Mouse (Mus musculus) embryonic facial prominence, embryonic 10.5 days (tissue): ENCODE data around the gene Syt13. TPM values are rescaled to one million over a fixed set of nuclear protein-coding genes. Genes with fewer than 3 reads are reported as not detected.

Source experiments
- DNase-seq: peaks from one replicate; pipeline ENCODE4 v3.0.0-alpha.2; 2017; ENCODE audit warnings: low spot score
- H3K27ac ChIP-seq: fragments of 300-500 bp; sonication (generic); replicated peaks from 2 replicates; pipeline ENCODE4 v1.5.1; 2016; ENCODE audit warnings: mild to moderate bottlenecking
- H3K27me3 ChIP-seq: fragments of 300-500 bp; sonication (generic); replicated peaks from 2 replicates; pipeline ENCODE4 v1.6.1; 2016; ENCODE audit warnings: low read depth, mild to moderate bottlenecking; ENCODE audit not compliant: poor library complexity, severe bottlenecking
- H3K36me3 ChIP-seq: fragments of 300-500 bp; sonication (generic); replicated peaks from 2 replicates; pipeline ENCODE4 v1.6.1; 2016; ENCODE audit warnings: mild to moderate bottlenecking, moderate library complexity
- H3K4me1 ChIP-seq: fragments of 300-500 bp; sonication (generic); 2 replicates; pipeline ENCODE4 v1.6.1; 2016
- H3K4me3 ChIP-seq: fragments of 300-500 bp; sonication (generic); 2 replicates; pipeline ENCODE4 v1.5.1; 2016; ENCODE audit warnings: mild to moderate bottlenecking, moderate library complexity
- H3K9me3 ChIP-seq: fragments of 300-500 bp; sonication (generic); 2 replicates; pipeline ENCODE4 v1.6.1; 2016; ENCODE audit warnings: mild to moderate bottlenecking
- WGBS: fragments of 180-500 bp; shearing (Covaris S2); methylation state at CpG from one replicate; pipeline ENCODE4 v1.1.7; 2016; 5-methylcytosine and 5-hydroxymethylcytosine counted together
- polyA plus RNA-seq: library from polyadenylated mRNA; unstranded; fragments of >200 nt; fragmentation: Nextera tagmentation; extraction: Ambion mirVana; gene quantifications from 2 replicates; pipeline ENCODE4 v1.2.1, GENCODE M21; 2016

The Syt13 gene
- polyA plus RNA-seq, 1 experiment from 2014 or later = 10.2 TPM

GRCm38 (mm10) chr2:92903650-92904049 lies 11.2 kb upstream of the Syt13 start:
- no peaks in the 10 kb centered on the region for H3K36me3 ChIP-seq
- WGBS = 79% methylated on average over 13 of the region's 13 CpGs
- no peak overlapping the region for H3K27ac ChIP-seq
- no peak overlapping the region for H3K4me3 ChIP-seq
- no peaks in the 10 kb centered on the region for H3K4me1 ChIP-seq
- no peak for DNase-seq
- no peaks in the 10 kb centered on the region for H3K9me3 ChIP-seq
- H3K27me3 ChIP-seq = peaks cover 23% of the 10 kb centered on the region

- peak; percentile 48 for DNase-seq
- Histone ChIP-seq H3K4me1 (no peaks in the 10 kb centered on the region), H3K27me3 (peaks cover 23% of the 10 kb centered on the region), H3K9me3 (no peaks in the 10 kb centered on the region), H3K27ac (no peak overlapping the region), H3K36me3 (no peaks in the 10 kb centered on the region), H3K4me3 (no peak overlapping the region)
- WGBS = 30% methylated on average over 8 of the region's 8 CpGs
Measured at GRCm38 (mm10) chr2:92904307-92904859, 10.5 kb upstream of the Syt13 start.

- Histone ChIP-seq H3K36me3 (no peaks in the 10 kb centered on the region), H3K4me1 (peaks cover 24% of the 10 kb centered on the region), H3K4me3 (no peak overlapping the region), H3K27me3 (peaks cover 42% of the 10 kb centered on the region), H3K9me3 (no peaks in the 10 kb centered on the region), H3K27ac (no peak overlapping the region)
- 62% methylated on average over 4 of the region's 4 CpGs for whole genome bisulfite sequencing
- no peak for DNase-seq
Measured at GRCm38 (mm10) chr2:92910371-92910770, 4.5 kb upstream of the Syt13 start.

GRCm38 (mm10) chr2:92912312-92912711 lies 2.6 kb upstream of the Syt13 start:
- peaks cover 54% of the 10 kb centered on the region for H3K27me3 ChIP-seq
- no peaks in the 10 kb centered on the region for H3K9me3 ChIP-seq
- no peak overlapping the region for H3K27ac ChIP-seq
- DNase-seq = no peak
- no peak overlapping the region for H3K4me3 ChIP-seq
- H3K36me3 ChIP-seq = no peaks in the 10 kb centered on the region
- peaks cover 35% of the 10 kb centered on the region for H3K4me1 ChIP-seq

- WGBS = 13% methylated on average over 9 of the region's 9 CpGs
Measured at GRCm38 (mm10) chr2:92913295-92913694, 1.6 kb upstream of the Syt13 start.

GRCm38 (mm10) chr2:92915659-92916631 lies 1.0 kb downstream of the Syt13 start:
- no peaks in the 10 kb centered on the region for H3K9me3 ChIP-seq
- H3K4me3 ChIP-seq = peak overlapping the region; percentile 60
- H3K27me3 ChIP-seq = peaks cover 65% of the 10 kb centered on the region
- H3K4me1 ChIP-seq = peaks cover 39% of the 10 kb centered on the region
- no peak for DNase-seq
- WGBS = 12% methylated on average over 10 of the region's 10 CpGs
- H3K36me3 ChIP-seq = no peaks in the 10 kb centered on the region
- no peak overlapping the region; the same call in 1 of the 2 replicates for H3K27ac ChIP-seq

More at GRCm38 (mm10) chr2:92913295-92913694, 1.6 kb upstream of the Syt13 start:
- Histone ChIP-seq H3K27me3 (peaks cover 64% of the 10 kb centered on the region), H3K4me1 (peaks cover 39% of the 10 kb centered on the region), H3K36me3 (no peaks in the 10 kb centered on the region), H3K4me3 (no peak overlapping the region), H3K9me3 (no peaks in the 10 kb centered on the region), H3K27ac (no peak overlapping the region; the same call in 1 of the 2 replicates)
- DNase-seq = no peak

GRCm38 (mm10) chr2:92917405-92918142 lies 2.7 kb downstream of the Syt13 start:
- Histone ChIP-seq H3K27ac (no peak overlapping the region), H3K36me3 (no peaks in the 10 kb centered on the region), H3K4me3 (no peak overlapping the region), H3K27me3 (peaks cover 59% of the 10 kb centered on the region), H3K9me3 (no peaks in the 10 kb centered on the region), H3K4me1 (peaks cover 39% of the 10 kb centered on the region)
- WGBS = 54% methylated on average over 7 of the region's 7 CpGs
- no peak for DNase-seq

GRCm38 (mm10) chr2:92920709-92921108 lies 5.8 kb downstream of the Syt13 start:
- H3K4me1 ChIP-seq = peaks cover 15% of the 10 kb centered on the region
- no peak for DNase-seq
- H3K27ac ChIP-seq = no peak overlapping the region
- H3K9me3 ChIP-seq = no peaks in the 10 kb centered on the region
- no peak overlapping the region for H3K4me3 ChIP-seq
- 89% methylated on average over 4 of the region's 4 CpGs for WGBS
- H3K27me3 ChIP-seq = peaks cover 27% of the 10 kb centered on the region
- no peaks in the 10 kb centered on the region for H3K36me3 ChIP-seq

- peaks cover 6% of the 10 kb centered on the region; the same call in 1 of the 2 replicates for H3K4me1 ChIP-seq
- WGBS = 73% methylated on average over 6 of the region's 6 CpGs
- no peak overlapping the region for H3K27ac ChIP-seq
- no peaks in the 10 kb centered on the region for H3K36me3 ChIP-seq
- DNase-seq = no peak
- no peaks in the 10 kb centered on the region for H3K9me3 ChIP-seq
- no peak overlapping the region for H3K4me3 ChIP-seq
- H3K27me3 ChIP-seq = no peaks in the 10 kb centered on the region
Measured at GRCm38 (mm10) chr2:92924677-92925259, 9.9 kb downstream of the Syt13 start.

- no peak for DNase-seq
- Histone ChIP-seq H3K27me3 (no peaks in the 10 kb centered on the region), H3K4me3 (no peak overlapping the region), H3K27ac (no peak overlapping the region), H3K4me1 (peaks cover 16% of the 10 kb centered on the region), H3K9me3 (no peaks in the 10 kb centered on the region), H3K36me3 (no peaks in the 10 kb centered on the region)
- 73% methylated on average over 5 of the region's 5 CpGs for WGBS
Measured at GRCm38 (mm10) chr2:92929696-92930095, 14.8 kb downstream of the Syt13 start.

- 85% methylated on average over 7 of the region's 7 CpGs for WGBS
Measured at GRCm38 (mm10) chr2:92931061-92931460, 16.2 kb downstream of the Syt13 start.

GRCm38 (mm10) chr2:92933379-92933778 lies 18.5 kb downstream of the Syt13 start:
- Histone ChIP-seq H3K27me3 (no peaks in the 10 kb centered on the region), H3K36me3 (no peaks in the 10 kb centered on the region), H3K4me3 (no peak overlapping the region), H3K4me1 (peaks cover 31% of the 10 kb centered on the region), H3K9me3 (no peaks in the 10 kb centered on the region), H3K27ac (no peak overlapping the region)
- 87% methylated on average over 6 of the region's 6 CpGs for WGBS
- no peak for DNase-seq

More at GRCm38 (mm10) chr2:92931061-92931460, 16.2 kb downstream of the Syt13 start:
- H3K4me1 ChIP-seq = peaks cover 23% of the 10 kb centered on the region
- no peak overlapping the region for H3K4me3 ChIP-seq
- H3K27ac ChIP-seq = no peak overlapping the region
- no peak for DNase-seq
- H3K36me3 ChIP-seq = no peaks in the 10 kb centered on the region
- H3K27me3 ChIP-seq = no peaks in the 10 kb centered on the region
- H3K9me3 ChIP-seq = no peaks in the 10 kb centered on the region
